Mouse (Mus musculus) stomach, postnatal 0 days (tissue): ENCODE results near the gene Timm13. TPM values are rescaled to one million over a fixed set of nuclear protein-coding genes. Genes with fewer than 3 reads are reported as not detected.

Experiments
- ATAC-seq: fragments of 200-750 bp; cut with Nextera tagmentation; 2 replicates; pipeline ENCODE4 v1.8.0; 2017; ENCODE audit not compliant: low FRiP score, low TSS enrichment
- DNase-seq: peaks from one replicate; pipeline ENCODE4 v3.0.0-alpha.2; 2016; ENCODE audit warnings: low spot score
- H3K27ac ChIP-seq: fragments of 300-500 bp; sonication (generic); replicated peaks from 2 replicates; pipeline ENCODE4 v1.5.1; 2014; ENCODE audit warnings: mild to moderate bottlenecking, control low read depth
- H3K27me3 ChIP-seq: fragments of 300-500 bp; sonication (generic); 2 replicates; pipeline ENCODE4 v1.6.1; 2014; ENCODE audit warnings: low read length; ENCODE audit not compliant: control insufficient read depth, insufficient read depth
- H3K36me3 ChIP-seq: fragments of 300-500 bp; sonication (generic); 2 replicates; pipeline ENCODE4 v1.6.1; 2014; ENCODE audit warnings: low read length, mixed read lengths; ENCODE audit not compliant: control insufficient read depth, insufficient read depth
- H3K4me1 ChIP-seq: fragments of 300-500 bp; sonication (generic); replicated peaks from 2 replicates; pipeline ENCODE4 v1.6.1; 2014; ENCODE audit warnings: antibody characterized with exemption; ENCODE audit not compliant: control insufficient read depth, insufficient read depth
- H3K4me2 ChIP-seq: fragments of 300-500 bp; sonication (generic); replicated peaks from 2 replicates; pipeline ENCODE4 v1.6.1; 2014; ENCODE audit warnings: low read depth, mild to moderate bottlenecking, control low read depth, moderate library complexity
- H3K4me3 ChIP-seq: fragments of 300-500 bp; sonication (generic); 2 replicates; pipeline ENCODE4 v1.5.1; 2014; ENCODE audit warnings: low read depth, low read length, control low read depth
- H3K9ac ChIP-seq: fragments of 300-500 bp; sonication (generic); 2 replicates; pipeline ENCODE4 v1.6.1; 2014; ENCODE audit warnings: mild to moderate bottlenecking, low read length, control low read depth, mixed read lengths
- H3K9me3 ChIP-seq: fragments of 300-500 bp; sonication (generic); 2 replicates; pipeline ENCODE4 v1.6.1; 2016; ENCODE audit warnings: low read length; ENCODE audit not compliant: control insufficient read depth
- CTCF ChIP-seq: IDR thresholded peaks from 2 replicates; pipeline ENCODE4 v1.5.1; 2016; ENCODE audit warnings: antibody characterized with exemption, low read depth, mild to moderate bottlenecking, moderate library complexity
- EP300 ChIP-seq: optimal IDR thresholded peaks from 2 replicates; pipeline ENCODE3; 2016; ENCODE audit warnings: antibody characterized with exemption
- WGBS: fragments of 180-500 bp; shearing (Covaris S2); extraction: QIAGEN DNeasy Blood & Tissue Kit; methylation state at CpG from one replicate; pipeline ENCODE4 v1.1.7; 2014; 5-methylcytosine and 5-hydroxymethylcytosine counted together
- polyA plus RNA-seq: library from polyadenylated mRNA; unstranded; fragments of >200 nt; fragmentation: Nextera tagmentation; extraction: Ambion mirVana; gene quantifications from 2 replicates; pipeline ENCODE4 v1.2.1, GENCODE M21; 2015

Gene Timm13
- polyA plus RNA-seq, 1 experiment from 2014 or later, result 304 TPM

GRCm38 (mm10) chr10:80871581-80871980 lies 29.2 kb downstream of the Timm13 start, which contains the start of gene Tmprss9:
Gene Tmprss9, plus strand, starts transcription at chr10:80871848.
- TF ChIP-seq EP300 (no peak), CTCF (no peak)
- 22% methylated on average over 9 of the region's 9 CpGs for WGBS
- Histone ChIP-seq H3K9ac (no peak within 1 kb of the TSS), H3K4me3 (no peak within 1 kb of the TSS), H3K4me2 (no peak within 1 kb of the TSS), H3K27me3 (no peaks in the 10 kb centered on the region), H3K36me3 (peaks cover 4% of the 10 kb centered on the region; the same call in 1 of the 2 replicates), H3K9me3 (no peaks in the 10 kb centered on the region), H3K4me1 (no peaks in the 10 kb centered on the region), H3K27ac (no peak within 1 kb of the TSS)
- DNase-seq, result peak; percentile 48
- ATAC-seq, result 0 out of 2 replicates have a peak, but pooled peaks have one; percentile 47

GRCm38 (mm10) chr10:80870993-80871392 lies 29.8 kb downstream of the Timm13 start:
- Histone ChIP-seq H3K27me3 (no peaks in the 10 kb centered on the region), H3K4me2 (no peak overlapping the region), H3K27ac (no peak overlapping the region), H3K9me3 (no peaks in the 10 kb centered on the region), H3K36me3 (peaks cover 4% of the 10 kb centered on the region; the same call in 1 of the 2 replicates), H3K4me1 (no peaks in the 10 kb centered on the region), H3K4me3 (no peak overlapping the region), H3K9ac (no peak overlapping the region)
- no peak for DNase-seq
- TF ChIP-seq EP300, result no peak
- TF ChIP-seq CTCF, result no peak
- ATAC-seq, result no peak
- WGBS, result 70% methylated on average over 2 of the region's 6 CpGs

- H3K4me2 ChIP-seq, result no peak overlapping the region
- ATAC-seq, result no peak
- no peak overlapping the region for H3K27ac ChIP-seq
- H3K9ac ChIP-seq, result no peak overlapping the region
- no peaks in the 10 kb centered on the region for H3K4me1 ChIP-seq
- 87% methylated on average over 16 of the region's 16 CpGs for WGBS
- no peak overlapping the region for H3K4me3 ChIP-seq
- TF ChIP-seq EP300 (no peak), CTCF (no peak)
- H3K27me3 ChIP-seq, result no peaks in the 10 kb centered on the region
- H3K36me3 ChIP-seq, result peaks cover 21% of the 10 kb centered on the region
- no peak for DNase-seq
- no peaks in the 10 kb centered on the region for H3K9me3 ChIP-seq
These were observed 36.3 kb downstream of the Timm13 start for GRCm38 (mm10) chr10:80864446-80864845.

- no peak for TF ChIP-seq CTCF
- no peak for TF ChIP-seq EP300
- DNase-seq, result no peak
- no peaks in the 10 kb centered on the region for H3K4me1 ChIP-seq
- H3K9ac ChIP-seq, result no peak overlapping the region
- ATAC-seq, result no peak
- no peaks in the 10 kb centered on the region for H3K9me3 ChIP-seq
- no peak overlapping the region for H3K4me3 ChIP-seq
- H3K36me3 ChIP-seq, result peaks cover 16% of the 10 kb centered on the region
- no peaks in the 10 kb centered on the region for H3K27me3 ChIP-seq
- 93% methylated on average over 5 of the region's 5 CpGs for WGBS
- no peak overlapping the region for H3K4me2 ChIP-seq
- H3K27ac ChIP-seq, result no peak overlapping the region
These were observed 38.5 kb downstream of the Timm13 start for GRCm38 (mm10) chr10:80862305-80862704.

GRCm38 (mm10) chr10:80858350-80858935 lies 42.3 kb downstream of the Timm13 start:
- 48% methylated on average over 7 of the region's 7 CpGs for WGBS
- TF ChIP-seq EP300 (no peak), CTCF (no peak)
- no peak for ATAC-seq
- H3K4me1 ChIP-seq, result peaks cover 2% of the 10 kb centered on the region; the same call in 1 of the 2 replicates
- no peak for DNase-seq
- H3K36me3 ChIP-seq, result peaks cover 10% of the 10 kb centered on the region; the same call in 1 of the 2 replicates
- no peak overlapping the region for H3K27ac ChIP-seq
- no peaks in the 10 kb centered on the region for H3K9me3 ChIP-seq
- H3K9ac ChIP-seq, result peak overlapping the region; percentile 38; the same call in 1 of the 2 replicates
- H3K4me2 ChIP-seq, result no peak overlapping the region
- H3K4me3 ChIP-seq, result no peak overlapping the region
- H3K27me3 ChIP-seq, result no peaks in the 10 kb centered on the region

GRCm38 (mm10) chr10:80857848-80858247 lies 42.9 kb downstream of the Timm13 start:
- H3K9me3 ChIP-seq, result no peaks in the 10 kb centered on the region
- peaks cover 2% of the 10 kb centered on the region; the same call in 1 of the 2 replicates for H3K4me1 ChIP-seq
- WGBS, result 54% methylated on average over 3 of the region's 3 CpGs
- no peak overlapping the region for H3K9ac ChIP-seq
- DNase-seq (no peak), ATAC-seq (no peak)
- H3K27me3 ChIP-seq, result no peaks in the 10 kb centered on the region
- TF ChIP-seq CTCF, result no peak
- H3K4me2 ChIP-seq, result no peak overlapping the region
- H3K27ac ChIP-seq, result no peak overlapping the region
- no peak overlapping the region for H3K4me3 ChIP-seq
- H3K36me3 ChIP-seq, result peaks cover 9% of the 10 kb centered on the region; the same call in 1 of the 2 replicates
